Mouse (Mus musculus): ENCODE data around the gene Vgf. TPM values are rescaled to one million over a fixed set of nuclear protein-coding genes. Genes with fewer than 3 reads are reported as not detected.

Vgf gene
- polyA plus RNA-seq (2017; shearing (Covaris generic)): 0.35 TPM

DNA sequence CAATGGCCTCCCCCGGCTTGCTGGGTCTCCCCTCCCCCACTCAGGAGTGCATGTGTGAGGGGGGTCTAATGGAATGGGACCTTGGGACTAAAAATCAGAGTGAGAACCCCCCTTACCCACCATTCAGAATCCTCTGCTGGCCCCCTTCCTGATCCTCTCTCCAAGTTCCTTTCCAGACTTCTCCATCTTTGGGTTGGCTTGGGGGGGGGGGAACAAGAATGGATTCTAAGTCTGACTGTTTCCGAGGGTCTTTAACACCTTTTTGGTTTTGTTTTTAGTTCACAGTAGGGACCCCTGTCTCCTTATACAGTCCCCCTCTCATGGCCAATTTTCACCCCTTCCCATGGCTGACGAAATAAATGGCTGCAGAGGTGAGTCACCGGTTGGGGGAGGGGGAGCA, at the start of gene Vgf:
Vgf (plus strand) TSS at position 301 of the 400 bp plus-strand sequence.

DNA sequence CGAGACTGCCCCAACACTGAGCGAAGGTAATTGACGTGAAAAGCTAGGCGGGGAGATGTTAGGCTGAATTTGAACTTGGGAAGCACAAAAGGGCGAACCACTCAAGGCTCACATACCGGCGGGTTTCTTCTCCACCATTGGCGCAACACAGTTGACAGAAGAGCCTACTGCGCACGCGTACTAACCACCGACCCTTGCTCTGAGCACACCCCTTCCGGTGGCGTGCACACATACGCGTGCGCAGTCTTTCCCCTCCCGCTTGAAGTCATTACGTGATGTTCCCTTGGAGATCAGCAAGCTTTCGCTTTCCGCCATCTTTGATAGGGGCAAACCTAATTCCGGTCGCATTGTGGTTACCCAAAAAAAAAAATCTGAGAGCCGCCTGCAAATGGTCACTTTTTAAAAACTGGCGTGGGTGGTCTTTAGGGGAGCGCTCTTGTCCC, 39.5 kb upstream of the Vgf start, which contains the start of gene Plod3:
Plod3 (plus strand) TSS at position 325 of the 443 bp plus-strand sequence.

DNA sequence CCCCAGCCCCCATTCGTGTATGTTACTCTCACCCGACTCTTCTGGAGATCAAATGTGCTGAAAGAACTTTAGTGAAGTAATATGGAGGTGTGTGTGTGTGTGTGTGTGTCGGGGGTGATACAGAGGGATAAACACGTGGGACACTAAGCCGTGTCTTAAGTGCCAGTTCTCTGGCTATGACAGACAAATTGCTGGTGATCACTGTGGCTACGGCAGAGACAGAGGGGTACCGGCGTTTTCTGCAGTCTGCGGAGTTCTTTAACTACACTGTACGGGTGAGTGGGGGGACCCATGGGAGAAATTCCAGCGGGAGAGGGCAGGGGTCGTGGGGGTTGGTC, 38.3 kb upstream of the Vgf start, which contains the start of gene Znhit1:
Znhit1 (minus strand) TSS at position 88 of the 338 bp plus-strand sequence.

DNA sequence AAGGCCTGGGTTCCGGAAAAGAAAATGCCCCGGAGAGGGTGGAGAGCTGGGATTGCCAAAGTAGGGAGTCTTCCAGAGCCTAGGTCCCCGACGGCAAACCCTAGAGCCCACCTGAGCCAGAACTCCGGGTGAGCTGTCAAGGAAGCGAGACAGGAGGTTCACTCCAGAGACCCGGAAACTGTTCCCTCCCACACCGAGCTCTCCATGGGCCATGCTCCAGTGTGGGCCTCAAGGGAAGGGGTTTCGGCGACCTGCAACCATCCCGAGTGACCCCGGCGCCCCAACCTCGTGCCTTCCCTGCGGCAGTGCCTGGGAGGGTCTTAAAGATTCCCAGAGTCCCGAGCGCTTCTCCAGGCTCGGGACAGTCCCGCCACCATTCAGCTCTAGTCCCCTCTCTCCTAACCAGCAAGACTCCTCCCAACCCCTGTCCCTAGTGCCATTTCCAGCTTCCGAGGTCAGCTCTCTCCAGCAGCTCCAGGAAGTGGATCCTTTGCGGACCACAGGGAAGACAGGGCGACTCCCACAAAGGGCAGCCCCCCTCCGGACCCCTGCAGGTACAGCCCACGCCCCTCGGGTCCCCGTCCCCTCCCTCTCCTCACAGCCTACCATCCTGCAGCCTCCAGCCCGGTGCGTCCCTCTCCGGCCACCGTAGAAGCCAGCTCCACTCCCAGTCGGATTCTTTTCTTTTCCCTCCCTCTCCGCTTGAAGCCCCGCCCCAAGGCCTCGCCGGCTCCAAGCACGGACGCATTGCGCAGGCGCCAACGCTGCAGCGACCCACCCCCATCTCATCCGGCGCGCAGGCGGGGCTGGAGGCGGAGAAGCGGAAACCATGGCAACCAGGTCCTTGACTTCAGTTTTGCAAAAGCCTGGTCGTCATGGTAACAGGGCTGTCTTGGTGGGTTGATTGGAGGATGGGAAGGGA, 19.5 kb downstream of the Vgf start, which contains the start of gene Ap1s1:
Ap1s1 (minus strand) TSS at position 734 of the 922 bp plus-strand sequence.

DNA sequence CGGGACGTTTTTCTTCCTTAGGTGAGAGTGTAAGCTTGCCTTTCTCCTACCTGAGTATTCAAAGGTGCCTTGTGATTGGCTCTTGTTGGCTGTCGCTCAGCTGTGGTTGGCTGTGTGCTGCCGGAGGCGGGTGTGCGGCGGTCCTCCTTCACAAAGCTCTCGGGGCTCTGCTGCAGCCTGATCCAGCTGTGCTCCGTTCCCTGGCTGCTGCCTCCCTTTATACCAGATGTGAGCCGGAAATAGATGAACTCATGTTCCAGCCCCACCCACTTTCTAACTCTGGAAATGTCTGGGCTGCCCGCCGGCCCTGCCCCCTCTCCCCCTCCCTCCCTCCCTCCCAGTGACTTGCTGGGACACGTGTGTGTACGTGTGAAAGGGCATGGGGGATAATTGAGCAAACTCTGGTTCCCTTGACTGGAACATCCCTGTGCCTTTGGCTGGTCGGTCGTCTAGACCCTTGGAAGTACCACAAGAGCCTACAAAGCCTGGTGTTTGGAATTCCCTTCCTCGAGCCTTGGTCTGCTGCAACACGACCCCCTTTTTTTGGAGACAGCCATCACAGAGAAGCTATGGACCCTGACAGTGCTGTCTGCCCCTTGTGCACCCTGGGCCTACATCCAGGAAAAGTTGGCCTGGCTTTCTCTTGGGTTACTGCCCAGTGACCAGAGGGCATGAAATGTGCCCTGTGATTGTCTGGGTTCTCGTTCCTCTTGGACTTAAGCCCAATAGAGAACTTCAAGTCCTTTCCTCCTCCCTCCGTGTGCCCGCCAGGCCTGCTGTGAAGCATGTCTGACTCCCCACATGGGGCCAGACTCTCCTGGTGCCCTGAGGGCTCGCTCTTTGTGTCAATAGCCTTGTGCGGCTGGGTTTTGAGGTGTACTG, 46.1 kb downstream of the Vgf start, which contains the start of gene Serpine1:
Serpine1 (minus strand) TSS at position 190 of the 882 bp plus-strand sequence.

Other genes with a start within 250 kb of the Vgf start
- not detected for gene Col26a1, start 143.2 kb upstream of the Vgf start, polyA plus RNA-seq (2017; shearing (Covaris generic))
- gene Ift22, start 118.2 kb upstream of the Vgf start, polyA plus RNA-seq (2017; shearing (Covaris generic)): 13.8 TPM
- gene Fis1, start 73.1 kb upstream of the Vgf start, polyA plus RNA-seq (2017; shearing (Covaris generic)): 314 TPM
- gene Cldn15, start 59.8 kb upstream of the Vgf start, polyA plus RNA-seq (2017; shearing (Covaris generic)): not detected
- 14.0 TPM for gene Plod3, start 39.4 kb upstream of the Vgf start, polyA plus RNA-seq (2017; shearing (Covaris generic))
- 60.6 TPM for gene Znhit1, start 38.4 kb upstream of the Vgf start, polyA plus RNA-seq (2017; shearing (Covaris generic))
- gene Ap1s1, start 19.7 kb downstream of the Vgf start, polyA plus RNA-seq (2017; shearing (Covaris generic)): 100.0 TPM
- gene Serpine1, start 45.9 kb downstream of the Vgf start, polyA plus RNA-seq (2017; shearing (Covaris generic)): not detected
- 18.8 TPM for gene Trim56, start 89.8 kb downstream of the Vgf start, polyA plus RNA-seq (2017; shearing (Covaris generic))
- not detected for gene Muc3, start 122.9 kb downstream of the Vgf start, polyA plus RNA-seq (2017; shearing (Covaris generic))
- gene Muc3a, start 186.0 kb downstream of the Vgf start, polyA plus RNA-seq (2017; shearing (Covaris generic)): 2.4 TPM

Measured in inflammation-experienced regulatory T-cells, adult 16 weeks (primary cell).